Mouse (Mus musculus): ENCODE measurements around the gene Fnbp1.

The Fnbp1 gene

DNA sequence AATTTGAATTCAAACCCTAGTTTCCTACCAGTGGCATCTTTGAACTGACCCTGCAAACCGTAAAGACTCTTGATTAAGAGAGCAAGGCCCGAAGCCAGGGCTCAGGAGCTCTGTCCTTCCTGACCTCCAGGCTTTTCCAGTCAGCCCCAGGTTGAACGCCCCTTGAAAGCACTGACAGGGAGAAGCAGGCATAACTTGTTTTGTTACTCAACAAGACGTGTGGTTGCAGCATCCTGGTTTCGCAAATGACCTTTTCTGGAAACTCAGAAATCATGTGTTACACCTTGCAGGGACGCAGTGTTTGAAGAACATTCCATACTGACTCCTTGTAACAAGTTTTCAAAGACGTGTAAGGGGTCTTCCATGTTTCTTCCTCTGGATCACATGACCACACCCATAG is 5.2 kb upstream of the Fnbp1 start:
- no peak for DNase-seq

DNA sequence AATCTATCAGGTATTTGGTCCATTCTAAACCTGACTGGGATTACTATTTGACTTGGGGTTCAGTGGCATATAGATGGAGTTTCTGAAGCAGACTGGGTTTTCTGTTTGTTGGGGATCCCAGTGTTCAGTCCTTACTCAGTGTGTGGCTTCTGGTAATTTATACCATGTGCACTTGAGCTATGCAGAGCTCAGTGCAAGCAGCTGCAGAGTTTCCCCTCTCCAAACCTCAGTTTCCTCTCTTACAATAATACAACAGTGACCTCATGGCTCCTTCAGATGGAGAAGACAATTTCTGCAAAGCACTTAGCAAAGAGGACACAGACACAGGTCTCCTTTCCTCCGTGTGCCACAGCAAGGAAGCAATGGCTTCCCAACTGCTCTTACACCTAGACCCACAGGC is 3.1 kb upstream of the Fnbp1 start:
- DNase-seq, result no peak

DNA sequence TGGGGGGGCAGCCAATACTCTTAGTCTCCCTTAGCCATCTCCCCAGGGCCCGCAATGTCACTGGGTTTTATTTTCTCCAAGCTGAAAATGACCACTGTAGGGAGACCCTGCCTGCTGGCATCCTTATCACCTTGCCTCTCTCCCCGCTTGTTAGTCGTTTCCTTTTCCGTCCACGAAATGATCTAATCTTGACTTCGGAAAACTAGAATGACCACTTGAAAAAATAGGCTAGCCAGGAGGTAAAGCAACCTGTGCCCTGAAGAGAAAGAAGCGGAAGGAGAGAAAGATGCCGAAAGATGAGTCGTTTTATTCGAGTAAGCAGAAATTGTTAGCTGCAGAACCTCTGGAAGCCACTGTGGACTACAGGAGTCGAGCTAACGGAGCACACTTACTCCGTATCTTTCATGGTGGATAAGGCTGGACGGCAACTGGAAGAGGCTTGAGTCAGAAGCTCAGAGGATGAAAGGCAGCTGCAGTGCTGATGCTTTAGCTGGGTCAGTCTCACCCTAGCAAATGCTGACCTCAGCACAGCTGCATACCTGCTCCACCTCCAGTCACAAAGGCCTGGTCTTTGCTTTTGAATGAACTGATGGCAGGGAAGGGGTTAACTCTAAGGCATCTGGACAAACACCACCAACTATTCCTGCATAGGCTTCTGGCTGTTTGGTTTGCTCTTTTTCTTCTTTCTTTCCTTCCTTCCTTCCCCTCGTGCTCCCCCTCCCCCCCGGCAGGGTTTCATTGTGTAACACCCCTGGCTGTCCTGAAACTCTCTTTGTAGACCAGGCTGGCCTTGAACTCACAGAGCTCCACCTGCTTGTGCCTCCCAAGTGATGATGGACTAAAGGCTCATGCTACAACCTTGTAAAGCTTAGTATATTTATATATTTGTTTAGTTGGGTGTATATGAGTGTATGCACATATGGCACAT is 2.2 kb upstream of the Fnbp1 start:
- DNase-seq, result no peak

DNA sequence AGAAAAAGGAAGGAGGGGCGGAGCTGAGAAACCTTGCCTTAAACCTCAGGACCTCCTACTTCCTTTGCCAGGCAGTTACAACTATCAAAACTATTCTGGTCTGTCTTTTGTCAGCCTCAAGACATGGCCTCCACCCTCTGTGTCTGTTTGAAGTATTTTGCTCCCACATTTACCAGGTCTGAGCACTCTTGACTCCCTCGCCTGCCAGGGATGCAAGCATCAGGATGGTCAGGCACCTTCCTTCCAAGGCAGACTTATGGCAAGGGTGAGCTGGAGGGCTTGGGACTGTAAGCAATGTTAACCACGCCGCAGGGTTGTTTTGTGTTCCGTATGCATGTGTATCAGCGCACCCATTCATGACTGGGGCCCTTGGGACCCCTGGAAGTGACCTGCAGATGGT is 1.5 kb upstream of the Fnbp1 start:
- DNase-seq, result no peak

DNA sequence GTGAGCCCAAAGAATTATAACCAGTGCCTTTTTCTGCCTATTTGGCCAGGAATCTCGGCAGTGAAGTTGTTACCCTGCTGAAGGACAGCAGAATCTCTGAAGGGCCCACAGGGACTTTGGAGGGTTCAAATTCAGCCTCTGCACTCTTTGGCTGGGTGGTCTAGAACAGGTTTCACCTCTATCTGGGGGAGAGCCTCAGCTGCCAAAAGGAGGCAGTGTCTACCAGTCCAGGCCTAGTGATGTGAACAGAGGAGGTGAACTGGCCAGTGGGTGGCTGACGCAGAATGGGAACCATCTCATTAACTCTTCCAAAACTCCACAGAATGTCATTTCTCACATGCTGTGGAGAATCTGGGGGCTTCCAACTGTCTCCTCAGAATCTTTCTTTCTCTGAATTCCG is 697 bp upstream of the Fnbp1 start:
- no peak for DNase-seq

DNA sequence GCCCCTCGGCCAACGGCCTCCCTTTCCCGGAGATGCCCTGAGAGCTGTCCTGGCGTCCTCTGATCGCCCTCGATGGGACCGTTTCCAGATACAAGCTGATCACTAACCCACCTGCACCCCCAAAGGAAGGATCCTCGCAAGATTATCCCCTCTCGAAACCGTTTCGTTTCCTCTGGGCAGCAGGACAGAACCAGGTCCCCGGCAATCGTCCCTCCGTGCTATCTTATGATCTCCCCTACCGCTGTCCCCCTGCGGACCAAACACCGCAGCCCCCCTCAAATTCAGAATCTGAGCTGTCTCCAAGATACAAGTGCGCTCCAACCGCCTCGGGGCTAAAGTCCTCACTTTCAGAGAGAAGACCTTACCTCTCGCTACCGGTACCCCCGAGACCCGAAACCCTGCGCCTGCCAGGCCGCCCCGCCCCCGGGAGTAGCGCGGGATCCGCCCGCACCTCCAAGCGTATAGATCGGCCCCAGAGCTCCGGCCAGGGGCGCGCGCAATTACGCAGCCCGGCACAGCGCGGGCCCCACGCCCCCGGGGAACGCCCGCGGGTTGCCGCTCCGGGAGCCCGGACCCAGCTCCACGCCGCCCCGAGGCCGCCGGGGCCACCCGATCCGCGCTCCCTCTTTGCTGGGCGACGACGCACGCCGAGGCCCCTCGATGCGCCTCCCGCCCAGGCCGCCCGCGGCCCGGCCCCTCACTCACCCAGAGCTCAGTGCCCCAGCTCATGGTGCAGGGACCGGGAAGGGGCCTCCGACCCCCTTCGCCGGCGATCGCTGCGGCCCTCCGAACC is 538 bp downstream of the Fnbp1 start:
- DNase-seq, result peak in 1 of 2 experiments; percentile 56

DNA sequence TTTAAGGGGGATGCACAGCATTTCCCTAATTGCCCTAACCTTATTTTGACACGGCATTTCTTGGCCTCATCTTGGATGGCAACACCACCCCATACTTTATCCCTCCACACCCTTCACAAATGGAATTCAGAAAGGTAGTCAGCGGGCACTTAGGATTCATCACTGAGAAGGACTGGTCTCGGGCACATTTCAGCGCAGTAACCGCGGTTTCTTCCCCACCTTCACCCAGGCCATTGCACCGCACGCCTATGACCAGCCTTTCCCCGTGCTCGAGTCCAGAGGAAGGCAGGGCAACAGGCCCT is 1.1 kb downstream of the Fnbp1 start:
- no peak for DNase-seq

DNA sequence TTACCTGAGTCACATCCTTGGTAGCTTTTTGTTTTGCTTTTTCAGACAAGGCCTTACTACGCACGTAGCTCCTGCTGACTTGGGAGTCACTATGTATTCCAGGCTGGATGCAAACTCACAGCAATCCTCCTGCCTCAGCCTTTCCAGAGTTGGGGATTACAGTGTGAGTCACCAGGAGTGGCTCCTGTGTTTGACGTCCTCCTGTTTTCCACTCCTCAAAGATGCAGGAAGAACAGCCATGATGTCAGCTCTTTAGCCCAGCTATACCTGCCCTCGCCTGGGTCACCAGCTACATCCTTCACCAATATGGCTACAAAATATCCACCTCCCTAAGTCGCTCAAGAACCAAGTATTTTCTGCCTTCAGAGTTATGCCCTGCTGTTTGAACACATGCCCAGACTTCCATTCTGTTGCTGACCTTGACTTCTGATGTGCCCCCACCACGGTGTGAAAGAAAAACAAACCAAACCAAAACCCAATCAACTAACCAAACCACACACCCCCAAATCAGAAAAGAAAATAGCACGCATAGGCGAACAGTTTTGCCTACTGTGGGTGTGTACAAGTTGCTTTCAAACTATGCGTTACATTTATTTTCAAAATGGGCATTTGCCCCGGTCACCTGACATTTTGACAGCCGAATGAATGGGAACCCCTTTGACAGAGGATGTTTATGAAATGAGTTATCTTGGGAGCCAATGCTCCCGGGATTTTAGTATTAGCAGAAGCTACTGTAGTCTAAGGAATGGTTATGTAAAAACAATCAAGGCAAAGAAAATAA is 1.6 kb downstream of the Fnbp1 start:
- DNase-seq, result no peak

DNA sequence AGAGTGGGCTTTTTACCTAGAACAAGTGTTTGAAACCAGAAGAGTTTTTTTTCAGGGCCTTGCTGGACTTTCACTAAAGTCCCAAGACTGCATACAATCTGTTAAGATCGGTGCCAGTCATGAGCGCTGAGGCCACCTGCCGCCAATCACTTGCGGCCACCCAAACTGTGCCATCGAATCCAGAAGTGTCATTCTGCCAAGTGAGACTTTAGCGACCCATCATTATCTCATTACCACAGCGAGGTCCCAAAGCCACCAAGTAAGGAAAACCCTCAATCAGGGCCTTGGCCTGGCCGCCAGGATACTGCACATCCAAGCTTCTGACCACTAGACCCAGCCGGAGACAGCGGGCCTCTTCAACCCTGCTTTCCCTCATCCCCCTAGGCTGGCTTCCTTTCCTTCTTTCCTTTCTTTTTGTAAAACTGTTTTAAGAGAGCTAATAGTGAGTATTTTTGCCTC is 2.6 kb downstream of the Fnbp1 start:
- DNase-seq, result no peak

DNA sequence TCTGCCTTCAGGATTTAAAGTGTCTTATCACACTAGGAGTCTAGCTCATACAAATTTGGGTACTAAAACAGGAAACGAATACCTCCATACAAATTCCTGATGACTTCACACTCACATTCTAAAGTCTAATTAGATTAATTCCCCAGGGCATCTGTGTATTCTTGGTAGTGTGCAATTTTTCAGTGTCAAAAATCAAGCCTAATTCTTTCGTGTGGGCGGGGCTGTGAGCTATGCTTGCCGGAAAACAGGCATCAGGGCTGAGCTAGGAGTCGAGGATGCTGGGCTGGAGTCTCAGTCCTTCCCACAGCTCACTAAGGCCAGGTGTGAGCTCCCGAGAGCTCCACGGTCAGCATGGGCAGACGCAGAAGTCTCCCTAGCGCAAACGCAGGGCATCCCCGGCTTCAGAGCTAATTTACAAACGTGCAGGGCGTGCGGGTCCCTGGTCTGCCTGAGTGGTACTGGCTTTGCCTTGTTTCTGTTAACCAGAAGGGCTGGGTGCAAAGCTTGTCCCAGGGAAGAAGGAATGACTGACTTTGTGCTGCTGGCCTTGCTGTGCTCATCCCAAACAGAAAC is 4.7 kb downstream of the Fnbp1 start:
- no peak for DNase-seq

DNA sequence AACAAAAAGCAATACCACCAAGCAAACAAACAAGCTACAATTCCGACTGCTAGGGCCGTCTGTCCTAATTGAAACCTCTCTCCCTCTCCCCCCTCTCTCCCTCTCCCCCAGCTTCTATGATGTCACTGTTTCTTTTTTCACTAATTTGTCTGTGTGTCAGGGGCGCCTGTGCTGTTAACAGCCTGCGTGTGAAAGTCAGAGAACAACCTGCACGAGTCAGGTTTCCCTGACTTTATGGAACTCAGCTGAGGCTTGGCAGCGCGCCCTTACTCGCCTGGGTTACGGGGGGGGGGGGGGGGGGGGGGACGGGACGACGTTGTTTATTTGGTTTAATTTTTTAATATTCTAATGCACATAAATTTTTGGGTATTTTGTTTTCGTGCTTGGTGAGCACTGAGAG is 5.5 kb downstream of the Fnbp1 start:
- DNase-seq, result no peak

DNA sequence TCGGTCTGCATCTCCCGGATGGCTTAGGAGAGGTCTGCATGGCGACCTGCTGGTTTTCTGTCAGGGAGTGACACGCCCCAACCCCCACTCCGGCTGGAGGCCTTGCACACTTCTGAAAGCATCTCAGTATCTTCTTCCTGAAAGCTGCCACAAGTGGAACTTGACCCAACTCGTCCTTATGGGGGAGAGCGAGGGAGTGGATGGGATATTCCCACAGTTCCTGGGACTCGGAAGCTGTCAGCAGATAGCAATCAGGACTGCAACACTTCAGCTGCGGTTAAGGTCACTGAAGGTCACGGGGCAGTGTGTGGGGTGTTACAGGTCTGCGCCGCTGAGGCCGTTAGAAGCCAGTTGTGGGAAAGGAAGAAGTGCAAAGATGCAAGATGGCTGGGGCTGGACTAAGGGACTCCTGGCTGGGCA is 6.3 kb downstream of the Fnbp1 start:
- DNase-seq, result no peak

DNA sequence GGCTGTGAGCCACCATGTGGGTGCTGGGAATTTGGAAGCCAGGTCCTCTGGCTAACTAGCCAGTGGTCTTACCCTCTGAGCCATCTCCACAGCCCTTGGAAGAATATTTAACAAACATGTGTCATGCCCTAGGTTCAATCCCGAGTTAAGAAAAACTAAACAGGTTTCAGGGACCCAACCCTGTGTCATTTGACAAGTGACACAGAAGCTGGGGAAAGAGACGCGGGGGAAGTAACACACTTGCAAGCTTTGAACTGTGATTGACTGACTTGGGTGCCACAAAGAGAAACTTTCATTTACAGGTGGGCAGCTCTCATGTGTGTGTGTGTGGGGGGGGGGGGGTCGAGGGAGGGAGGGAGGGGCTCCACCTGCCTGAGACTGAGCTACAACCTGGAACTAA is 7.8 kb downstream of the Fnbp1 start:
- DNase-seq, result no peak

DNA sequence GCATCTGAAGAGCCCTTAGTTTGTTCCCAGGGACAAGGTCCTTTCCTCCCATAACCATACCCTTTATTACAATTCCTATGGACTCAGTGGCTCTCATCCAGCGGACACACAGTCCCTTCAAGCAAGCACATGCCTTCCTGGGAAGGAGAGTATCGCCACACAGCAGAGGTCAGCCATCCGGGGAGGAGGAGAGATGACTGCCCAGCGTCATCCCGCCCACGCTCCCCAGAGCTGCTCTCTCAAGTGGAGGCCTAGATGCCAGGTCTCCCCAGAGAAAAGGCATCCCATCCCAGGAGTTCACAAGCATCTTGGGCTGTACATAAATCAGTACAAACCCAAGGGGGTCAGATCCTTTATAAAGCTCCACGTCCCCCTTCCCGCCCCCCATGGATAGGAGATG is 9.1 kb downstream of the Fnbp1 start:
- no peak for DNase-seq

DNA sequence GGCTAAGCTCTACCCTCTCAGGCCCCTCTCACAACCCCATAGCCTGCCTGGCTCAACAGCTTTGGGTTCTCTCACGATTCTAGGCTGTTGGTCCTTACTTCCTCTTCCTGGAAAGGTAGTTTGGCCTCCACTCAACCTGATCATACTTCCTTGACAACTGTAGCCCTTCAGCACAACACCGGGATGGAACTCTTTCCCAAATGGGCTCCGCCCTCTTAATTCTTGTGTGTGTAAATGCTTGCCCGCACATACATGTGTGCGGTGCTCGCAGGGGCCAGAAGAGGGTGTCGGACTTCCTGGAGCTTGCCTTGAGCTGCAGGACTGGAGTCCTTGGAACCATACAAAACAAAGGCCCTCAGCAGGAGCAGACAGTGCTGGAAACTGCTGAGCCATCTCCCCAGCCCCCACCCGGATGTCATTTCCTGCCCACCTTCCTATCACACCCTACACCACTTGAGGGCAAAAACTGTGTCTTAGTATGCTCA is 11.0 kb downstream of the Fnbp1 start:
- peak; percentile 62 to 77 for DNase-seq

DNA sequence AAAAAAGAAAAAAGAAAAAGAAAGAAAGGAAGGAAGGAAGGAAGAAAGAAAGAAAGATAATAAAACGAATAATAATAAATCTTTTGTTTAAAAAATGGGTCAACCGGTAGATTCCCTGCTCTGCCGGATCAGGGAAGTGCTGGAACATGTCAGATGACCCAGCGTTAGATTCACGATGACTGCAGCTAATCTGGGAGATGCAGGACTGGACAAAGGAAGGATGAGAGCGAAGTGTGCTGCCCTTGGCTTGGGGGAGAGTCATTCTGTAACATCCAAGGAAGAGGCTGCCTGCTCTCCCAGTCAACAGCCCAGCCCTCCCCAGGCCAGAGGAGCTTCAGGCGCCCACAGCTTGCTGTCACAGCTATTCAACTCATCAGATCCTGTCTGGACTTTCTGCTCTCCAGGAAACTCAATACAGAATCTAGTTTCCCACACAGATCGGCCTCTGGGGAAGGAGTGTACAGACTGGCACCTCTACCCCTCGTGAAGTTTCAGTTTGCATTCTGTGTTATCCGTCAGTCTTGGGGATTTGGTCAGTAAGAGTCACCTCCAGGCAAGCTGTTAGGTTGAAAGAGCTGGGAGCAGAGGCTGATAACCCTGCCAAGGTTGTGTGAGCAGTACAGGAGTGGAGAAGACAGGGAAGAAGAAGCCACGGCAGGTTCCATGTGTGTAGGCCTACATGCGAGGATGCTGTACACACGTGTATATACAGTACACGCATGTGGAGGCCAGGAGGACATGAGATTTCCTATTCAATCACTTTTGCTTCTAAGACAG is 11.9 kb downstream of the Fnbp1 start:
- no peak for DNase-seq

DNA sequence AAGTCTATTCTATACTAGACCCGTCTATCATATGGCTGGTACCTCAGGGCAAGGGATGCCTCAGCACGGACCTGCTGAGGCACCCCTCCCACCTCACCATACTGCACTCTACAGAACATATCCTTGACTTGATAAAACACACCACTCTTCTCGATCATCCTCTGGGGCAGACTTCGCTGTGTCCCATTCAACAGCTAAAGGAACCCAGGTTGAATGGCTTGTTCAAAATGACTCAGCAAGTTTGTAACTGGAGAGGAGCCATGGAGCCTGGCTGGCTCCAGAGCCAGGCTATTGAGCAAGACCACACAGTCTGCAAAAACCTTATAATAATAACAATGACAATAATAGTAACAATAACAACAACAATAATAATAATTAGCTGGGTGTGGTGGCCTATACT is 13.9 kb downstream of the Fnbp1 start:
- DNase-seq, result no peak

DNA sequence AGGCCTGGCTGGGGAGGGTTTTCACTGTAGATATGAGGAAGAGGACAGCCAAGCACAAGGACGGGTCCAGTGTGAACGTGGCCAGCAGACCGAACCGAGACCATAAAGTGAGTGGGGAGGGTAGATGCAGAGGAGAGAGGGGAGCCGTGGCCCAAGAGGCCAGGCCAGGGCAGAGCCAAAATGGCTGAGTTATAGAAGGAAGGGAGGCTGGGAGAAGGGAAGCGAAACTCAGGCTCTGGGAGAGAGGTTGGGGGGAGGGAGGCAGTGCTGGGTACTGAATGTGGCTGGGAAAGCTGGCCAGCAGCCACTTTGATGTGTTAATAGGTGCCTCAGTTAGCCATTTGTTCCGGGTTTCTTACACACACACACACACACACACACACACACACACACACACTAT is 14.6 kb downstream of the Fnbp1 start:
- no peak for DNase-seq

DNA sequence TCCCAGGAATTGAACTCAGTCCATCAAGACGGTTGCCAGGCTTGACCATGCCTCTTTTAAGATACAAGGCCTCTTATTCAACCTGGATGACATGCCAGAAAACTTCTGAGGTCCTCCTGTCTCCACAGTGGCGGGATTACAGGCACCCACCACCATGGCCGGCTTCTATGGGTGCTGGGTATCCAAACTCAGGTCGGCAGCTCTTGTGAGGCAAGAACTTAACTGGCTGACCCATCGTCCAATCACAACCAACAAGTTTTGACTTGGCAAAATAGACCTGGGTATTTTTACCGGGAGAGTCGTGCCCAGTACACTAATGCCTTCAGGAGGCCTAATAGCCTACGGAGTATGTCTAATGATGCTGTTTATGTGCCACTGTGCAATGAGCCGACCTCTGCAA is 15.8 kb downstream of the Fnbp1 start:
- no peak for DNase-seq

DNA sequence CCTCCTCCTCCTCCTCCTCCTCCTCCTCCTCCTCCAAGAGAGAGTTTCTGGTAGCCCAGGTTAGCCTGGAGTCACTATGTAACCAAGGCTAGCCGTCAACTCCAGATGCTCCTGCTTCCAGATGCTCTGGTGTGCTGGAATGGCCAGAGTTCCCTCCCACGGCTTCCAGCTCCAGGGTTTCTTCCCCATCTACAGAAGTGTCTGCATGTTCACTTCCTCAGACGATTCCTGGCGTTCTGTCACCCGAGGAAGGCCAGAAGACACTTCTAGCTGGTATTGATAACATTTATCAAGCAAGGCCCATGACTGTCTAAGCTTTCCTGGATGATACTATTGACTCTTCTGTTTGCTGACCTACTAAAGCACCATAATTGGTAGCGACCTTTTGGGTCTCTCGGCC is 16.7 kb downstream of the Fnbp1 start:
- no peak for DNase-seq

DNA sequence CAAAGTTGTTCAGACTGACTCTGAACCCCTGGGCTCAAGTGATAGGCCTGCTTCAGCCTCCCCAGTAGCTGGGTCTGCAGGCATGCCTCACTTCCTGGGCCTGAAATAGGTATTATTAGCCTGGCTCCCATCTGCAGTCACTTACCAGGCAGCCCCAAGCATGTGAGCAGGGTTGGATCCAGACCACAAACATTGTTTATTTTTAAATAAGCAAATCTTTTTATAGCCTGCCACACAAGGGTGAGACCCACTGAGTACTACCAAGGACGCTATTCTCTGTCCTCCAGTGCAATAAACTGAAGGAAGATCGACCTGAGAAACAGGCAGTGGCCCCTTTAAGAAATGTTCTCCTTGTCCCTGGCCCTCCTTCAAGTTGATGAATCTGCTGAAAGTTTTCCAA is 17.1 kb downstream of the Fnbp1 start:
- DNase-seq, result no peak

DNA sequence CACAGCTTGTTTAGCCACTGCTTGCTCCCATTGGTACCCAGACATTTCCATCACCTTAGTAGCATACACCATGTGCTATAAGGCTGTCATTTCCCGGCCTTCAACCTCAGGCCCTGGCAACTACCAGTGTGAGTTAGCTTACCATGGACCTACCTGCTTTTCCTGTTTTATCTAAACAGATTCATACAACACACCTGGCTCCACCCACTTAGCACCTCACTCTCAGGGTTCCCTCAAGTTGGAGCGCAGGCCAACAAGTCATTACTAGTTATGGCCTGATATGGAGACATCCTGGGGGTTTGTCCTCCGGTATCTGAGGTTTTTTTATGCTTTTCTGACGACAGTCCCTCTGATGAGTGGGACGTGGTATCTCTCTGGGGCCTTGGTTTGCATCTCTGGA is 18.3 kb downstream of the Fnbp1 start:
- no peak for DNase-seq

Measured in thymus, adult 18-20 months (tissue).